Mouse (Mus musculus): Measurements from ENCODE around the gene Slc8a3. TPM values are rescaled to one million over a fixed set of nuclear protein-coding genes. Genes with fewer than 3 reads are reported as not detected.

The Slc8a3 gene
- 0.36 and 0.52 TPM in 2 replicates for polyA plus RNA-seq (2012; rRNA removed)

GRCm38 (mm10) chr12:81332875-81333421, at the start of gene Slc8a3:
Slc8a3 (minus strand) TSS chr12:81333180.

GRCm38 (mm10) chr12:81379364-81379763, 46.4 kb upstream of the Slc8a3 start, which contains the start of gene Gm4787:
Gm4787 (minus strand) TSS chr12:81379464.

Other genes starting within 250 kb of the Slc8a3 start
- gene Gm4787, start 46.3 kb upstream of the Slc8a3 start, polyA plus RNA-seq (2012; rRNA removed): 0.11 and 0.20 TPM in 2 replicates
- gene Adam4, start 88.8 kb upstream of the Slc8a3 start, polyA plus RNA-seq (2012; rRNA removed): 0.08 and 0.12 TPM in 2 replicates
- gene Cox16, start 151.9 kb upstream of the Slc8a3 start, polyA plus RNA-seq (2012; rRNA removed): 63.5 and 81.7 TPM in 2 replicates
- 8.8 and 15.9 TPM in 2 replicates for gene Gm20498, start 199.7 kb upstream of the Slc8a3 start, polyA plus RNA-seq (2012; rRNA removed)
- 13.3 and 21.7 TPM in 2 replicates for gene Synj2bp, start 199.7 kb upstream of the Slc8a3 start, polyA plus RNA-seq (2012; rRNA removed)
- gene Adam21, start 235.3 kb upstream of the Slc8a3 start, polyA plus RNA-seq (2012; rRNA removed): 0.05 TPM in 1 of 2 replicates, not detected in the other

Data from ovary, adult 2 months (tissue).